Mouse (Mus musculus) kidney, embryonic 14.5 days (tissue): ENCODE measurements around the gene Smarca4. TPM values are rescaled to one million over a fixed set of nuclear protein-coding genes. Genes with fewer than 3 reads are reported as not detected.

ENCODE experiments used
- ATAC-seq: fragments of 200-750 bp; cut with Nextera tagmentation; 2 replicates; pipeline ENCODE4 v1.8.0; 2017; ENCODE audit warnings: moderate number of reproducible peaks, mild to moderate bottlenecking, moderate TSS enrichment, moderate library complexity; ENCODE audit not compliant: low FRiP score, low TSS enrichment
- H3K27ac ChIP-seq: fragments of 300-500 bp; sonication (generic); 2 replicates; pipeline ENCODE4 v1.5.1; 2014; ENCODE audit warnings: low read depth, mild to moderate bottlenecking, low read length, moderate library complexity, mixed read lengths
- H3K27me3 ChIP-seq: fragments of 300-500 bp; sonication (generic); 2 replicates; pipeline ENCODE4 v1.6.1; 2014; ENCODE audit warnings: mild to moderate bottlenecking, low read length; ENCODE audit not compliant: control insufficient read depth, insufficient read depth
- H3K36me3 ChIP-seq: fragments of 300-500 bp; sonication (generic); 2 replicates; pipeline ENCODE4 v1.6.1; 2014; ENCODE audit warnings: low read length, mixed read lengths; ENCODE audit not compliant: control insufficient read depth, insufficient read depth
- H3K4me1 ChIP-seq: fragments of 300-500 bp; sonication (generic); 2 replicates; pipeline ENCODE4 v1.6.1; 2014; ENCODE audit warnings: low read length, mixed read lengths; ENCODE audit not compliant: control insufficient read depth, insufficient read depth
- H3K4me2 ChIP-seq: fragments of 300-500 bp; sonication (generic); replicated peaks from 2 replicates; pipeline ENCODE4 v1.6.1; 2014; ENCODE audit warnings: low read depth, mild to moderate bottlenecking, low read length
- H3K4me3 ChIP-seq: fragments of 300-500 bp; sonication (generic); 2 replicates; pipeline ENCODE4 v1.5.1; 2014; ENCODE audit warnings: mild to moderate bottlenecking, low read length
- H3K9ac ChIP-seq: fragments of 300-500 bp; sonication (generic); 2 replicates; pipeline ENCODE4 v1.6.1; 2014; ENCODE audit warnings: low read depth, mild to moderate bottlenecking, low read length, moderate library complexity
- H3K9me3 ChIP-seq: fragments of 300-500 bp; sonication (generic); 2 replicates; pipeline ENCODE4 v1.6.1; 2016; ENCODE audit warnings: low read length; ENCODE audit not compliant: control insufficient read depth
- WGBS: fragments of 180-500 bp; shearing (Covaris S2); extraction: QIAGEN DNeasy Blood & Tissue Kit; methylation state at CpG from one replicate; pipeline ENCODE4 v1.1.7; 2014; 5-methylcytosine and 5-hydroxymethylcytosine counted together
- polyA plus RNA-seq: library from polyadenylated mRNA; unstranded; fragments of >200 nt; fragmentation: Nextera tagmentation; extraction: Ambion mirVana; gene quantifications from 2 replicates; pipeline ENCODE4 v1.2.1, GENCODE M21; 2014

Gene Smarca4
- polyA plus RNA-seq = 105 and 125 TPM in 2 replicates

DNA sequence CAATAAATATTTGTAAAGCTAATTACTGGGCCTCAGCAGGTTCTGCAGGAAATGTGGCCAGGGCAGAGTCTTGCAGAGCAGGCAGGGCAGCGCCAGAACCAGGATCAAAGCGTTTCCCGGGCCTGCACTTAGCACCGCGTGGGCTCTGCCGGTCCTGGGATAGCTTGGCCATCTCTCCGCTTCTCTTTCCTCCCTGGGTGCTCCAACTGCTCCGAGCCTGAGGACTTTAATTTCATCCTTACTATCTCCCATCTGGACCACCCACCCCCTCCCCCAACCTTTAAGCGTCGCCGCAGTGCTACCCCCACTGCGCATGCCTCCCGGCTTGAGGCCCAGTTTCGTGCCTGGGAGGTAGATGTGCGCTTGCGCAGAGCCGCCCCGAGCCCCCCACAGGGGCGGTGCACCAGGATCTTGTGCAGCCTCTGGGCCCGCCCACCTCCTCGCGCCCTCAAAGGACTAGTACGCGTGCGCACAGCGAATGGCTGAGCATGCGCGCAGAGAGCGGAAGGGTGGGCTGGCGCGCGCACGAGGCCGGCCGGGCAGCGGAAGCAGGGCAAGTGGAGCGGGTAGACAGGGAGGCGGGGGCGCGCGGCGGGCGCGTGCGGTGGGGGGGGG is at the start of gene Smarca4:
Gene Smarca4, plus strand, starts transcription at position 553 of the 615 bp plus-strand sequence.
- H3K36me3 ChIP-seq = peaks cover 3% of the 10 kb centered on the region; the same call in 1 of the 2 replicates
- WGBS = under 1% methylated on average over 38 of the region's 45 CpGs

DNA sequence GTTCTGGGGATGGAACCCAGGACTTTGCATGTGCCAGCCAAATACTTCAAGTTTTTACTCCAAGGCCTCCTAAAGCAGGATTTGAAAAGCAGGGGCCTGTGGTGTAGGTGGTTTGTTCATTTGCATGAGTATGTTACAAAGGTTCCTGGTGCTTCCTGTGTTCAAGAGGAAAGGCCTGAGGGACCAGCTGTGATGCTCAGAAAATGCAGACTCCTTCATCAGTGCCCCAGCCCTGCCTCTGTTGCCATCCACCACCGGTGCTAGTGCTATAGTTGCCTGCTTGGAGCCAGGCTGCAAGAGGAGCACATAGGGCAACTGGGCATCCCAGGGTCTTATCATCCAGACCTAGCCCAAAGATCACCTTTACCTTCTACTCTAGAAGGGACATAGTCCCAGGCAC is 49.4 kb upstream of the Smarca4 start:
- ATAC-seq = no peak
- no peak overlapping the region for H3K4me2 ChIP-seq
- H3K27ac ChIP-seq = no peak overlapping the region
- no peaks in the 10 kb centered on the region for H3K4me1 ChIP-seq
- no peak overlapping the region for H3K4me3 ChIP-seq
- 95% methylated on average over 1 of the region's 1 CpGs for WGBS
- H3K9ac ChIP-seq = no peak overlapping the region
- peaks cover 28% of the 10 kb centered on the region for H3K36me3 ChIP-seq
- no peaks in the 10 kb centered on the region for H3K9me3 ChIP-seq
- H3K27me3 ChIP-seq = no peaks in the 10 kb centered on the region

More for the DNA sequence above, at the start of gene Smarca4:
- Histone ChIP-seq H3K9ac (peak within 1 kb of the TSS; percentile 93), H3K27ac (peak within 1 kb of the TSS; percentile 98), H3K4me1 (peaks cover 9% of the 10 kb centered on the region; the same call in 1 of the 2 replicates), H3K4me2 (peak within 1 kb of the TSS; percentile 62), H3K27me3 (no peaks in the 10 kb centered on the region), H3K4me3 (peak within 1 kb of the TSS; percentile 83), H3K9me3 (no peaks in the 10 kb centered on the region)
- peak; percentile 95 for ATAC-seq

DNA sequence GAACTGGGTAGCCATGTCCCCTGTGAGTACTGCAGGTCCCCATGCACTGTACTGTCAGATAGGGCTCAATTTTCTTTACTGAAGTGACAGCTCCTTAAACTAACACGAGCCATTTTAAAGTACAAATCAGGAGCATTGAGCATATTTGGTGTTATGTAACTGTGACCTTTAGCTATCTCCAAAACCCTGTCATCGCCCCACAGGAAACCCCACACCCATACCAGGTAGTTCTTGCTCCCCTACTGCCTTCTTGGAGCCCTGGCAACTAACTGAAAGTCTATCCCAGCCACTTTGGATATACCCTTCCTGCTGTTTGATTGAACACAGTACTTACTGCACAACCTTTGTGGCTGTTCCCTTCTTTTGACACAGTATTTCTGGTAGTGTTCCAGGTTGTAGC is 48.9 kb upstream of the Smarca4 start:
- WGBS = 80% methylated on average over 2 of the region's 2 CpGs
- ATAC-seq = no peak
- H3K9me3 ChIP-seq = no peaks in the 10 kb centered on the region
- no peak overlapping the region for H3K9ac ChIP-seq
- H3K27me3 ChIP-seq = no peaks in the 10 kb centered on the region
- no peaks in the 10 kb centered on the region for H3K4me1 ChIP-seq
- no peak overlapping the region for H3K4me3 ChIP-seq
- no peak overlapping the region for H3K27ac ChIP-seq
- peaks cover 33% of the 10 kb centered on the region for H3K36me3 ChIP-seq
- H3K4me2 ChIP-seq = no peak overlapping the region

DNA sequence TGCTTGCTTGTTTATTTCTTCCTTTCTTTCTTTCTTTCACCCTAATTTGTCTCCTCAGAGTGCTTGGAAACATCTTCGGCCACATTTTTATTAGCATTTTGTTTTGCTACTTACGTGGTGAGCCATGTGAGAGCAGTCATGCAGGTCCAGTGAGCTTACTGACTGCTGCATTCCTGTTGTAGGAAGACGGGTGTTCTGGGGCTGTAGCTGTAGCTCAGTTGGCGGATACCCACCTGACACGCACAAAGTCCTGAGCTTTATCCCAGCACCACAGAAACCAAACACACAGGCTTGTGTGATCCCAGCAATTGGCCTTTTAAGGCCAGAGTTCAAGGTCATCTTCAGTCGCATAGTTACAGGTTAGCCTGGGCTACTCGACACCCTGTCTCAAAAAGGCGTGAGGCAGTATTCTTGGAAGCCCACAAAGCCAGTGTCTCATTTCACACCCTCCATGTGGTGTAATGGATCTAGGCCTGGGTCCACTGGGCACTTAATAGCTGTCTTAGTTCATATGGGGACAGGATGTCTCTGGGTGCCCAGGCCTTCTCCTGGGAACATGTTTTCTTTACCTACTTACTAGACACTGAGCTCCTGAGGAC is 47.2 kb upstream of the Smarca4 start:
- no peak; the same call in 1 of the 2 replicates for ATAC-seq
- peaks cover 48% of the 10 kb centered on the region for H3K36me3 ChIP-seq
- H3K27ac ChIP-seq = no peak overlapping the region
- H3K4me2 ChIP-seq = no peak overlapping the region
- no peak overlapping the region for H3K9ac ChIP-seq
- no peaks in the 10 kb centered on the region for H3K9me3 ChIP-seq
- no peak overlapping the region for H3K4me3 ChIP-seq
- no peaks in the 10 kb centered on the region for H3K27me3 ChIP-seq
- H3K4me1 ChIP-seq = no peaks in the 10 kb centered on the region
- WGBS = 62% methylated on average over 8 of the region's 8 CpGs

DNA sequence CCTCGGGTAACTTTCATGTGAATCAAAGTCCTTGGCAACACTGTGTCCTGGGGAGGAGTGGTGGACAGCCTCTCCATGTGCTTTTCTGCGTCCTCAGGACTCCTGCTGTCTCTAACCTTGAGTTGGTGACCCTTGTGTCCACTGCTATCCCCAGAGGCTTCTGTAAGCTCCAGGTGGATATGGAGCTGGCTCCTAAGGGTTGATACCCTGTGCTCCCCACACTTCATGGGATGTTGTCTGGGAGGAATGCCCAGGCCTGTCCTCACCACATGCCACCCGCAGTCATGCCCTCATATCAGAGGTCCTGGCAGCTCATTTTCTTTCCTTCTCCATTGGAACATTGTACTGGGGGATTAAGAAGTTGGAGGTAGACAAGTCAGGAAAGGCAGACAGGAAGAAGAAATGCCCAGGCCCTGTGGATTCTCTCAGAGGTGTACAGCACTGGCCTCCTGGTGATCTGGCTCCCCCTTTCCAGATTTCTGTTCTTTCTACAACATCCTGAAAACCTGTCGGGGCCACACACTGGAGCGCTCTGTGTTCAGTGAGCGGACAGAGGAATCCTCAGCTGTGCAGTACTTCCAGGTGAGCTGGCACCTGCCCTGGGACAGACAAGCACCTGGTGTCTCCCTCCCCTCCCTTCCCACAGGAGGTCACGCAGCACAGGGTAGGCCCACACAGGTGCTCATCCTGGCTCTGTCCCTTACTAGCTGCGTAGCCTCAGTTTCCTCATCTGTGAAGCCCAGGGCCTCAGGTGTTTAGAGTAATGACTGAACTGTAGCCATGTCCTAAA is 41.8 kb upstream of the Smarca4 start:
- H3K36me3 ChIP-seq = peaks cover 95% of the 10 kb centered on the region
- H3K4me2 ChIP-seq = no peak overlapping the region

DNA sequence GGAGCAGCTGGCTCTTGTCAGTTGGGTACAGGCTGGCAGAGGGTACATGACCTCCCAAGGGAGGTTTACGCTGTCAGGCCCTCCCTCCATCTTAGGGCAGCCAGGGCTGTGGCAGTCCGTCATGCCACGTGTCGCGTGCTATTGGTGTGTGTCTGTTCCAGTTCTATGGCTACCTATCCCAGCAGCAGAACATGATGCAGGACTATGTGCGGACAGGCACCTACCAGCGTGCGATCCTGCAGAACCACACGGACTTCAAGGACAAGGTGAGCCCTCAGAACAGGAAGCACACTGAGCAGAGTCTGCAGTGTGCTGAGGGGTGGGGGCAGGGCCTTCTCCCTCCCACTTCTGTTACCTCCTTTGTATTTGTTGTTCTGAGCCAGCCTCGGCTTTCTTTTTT is 40.7 kb upstream of the Smarca4 start:
- H3K27ac ChIP-seq = no peak overlapping the region
- 92% methylated on average over 10 of the region's 10 CpGs for WGBS

More for the DNA sequence above, 41.8 kb upstream of the Smarca4 start:
- Histone ChIP-seq H3K27ac (no peak overlapping the region), H3K9me3 (no peaks in the 10 kb centered on the region), H3K4me3 (no peak overlapping the region), H3K9ac (no peak overlapping the region), H3K27me3 (no peaks in the 10 kb centered on the region), H3K4me1 (no peaks in the 10 kb centered on the region)
- 89% methylated on average over 8 of the region's 8 CpGs for WGBS
- no peak for ATAC-seq

DNA sequence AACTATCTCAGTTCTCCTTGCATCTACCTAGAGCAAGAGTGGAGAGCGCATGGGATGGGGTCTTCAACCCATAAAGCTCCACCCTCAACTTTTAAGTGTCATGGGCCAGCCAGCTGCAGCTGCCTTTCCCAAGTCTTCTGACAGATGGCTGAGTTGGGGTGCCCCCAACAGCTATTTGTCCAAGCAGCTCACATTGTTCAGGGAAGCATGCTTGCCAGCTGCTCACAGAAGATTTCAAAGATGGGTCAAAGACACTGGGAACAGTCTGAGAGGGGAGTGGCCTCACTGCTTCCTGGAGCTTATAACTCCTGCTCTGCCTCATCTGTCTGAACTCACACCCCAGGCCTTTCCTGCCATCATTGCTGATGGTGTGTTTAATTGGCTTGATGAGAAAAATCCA is 39.7 kb upstream of the Smarca4 start:
- Histone ChIP-seq H3K36me3 (peaks cover 96% of the 10 kb centered on the region), H3K4me3 (no peak overlapping the region), H3K4me2 (no peak overlapping the region), H3K27ac (no peak overlapping the region), H3K27me3 (no peaks in the 10 kb centered on the region), H3K9me3 (no peaks in the 10 kb centered on the region), H3K9ac (no peak overlapping the region), H3K4me1 (no peaks in the 10 kb centered on the region)
- 100% methylated on average over 1 of the region's 1 CpGs for WGBS
- no peak for ATAC-seq

More for the DNA sequence above, 40.7 kb upstream of the Smarca4 start:
- Histone ChIP-seq H3K4me2 (no peak overlapping the region), H3K4me3 (no peak overlapping the region), H3K36me3 (peaks cover 95% of the 10 kb centered on the region), H3K9me3 (no peaks in the 10 kb centered on the region), H3K9ac (no peak overlapping the region), H3K27me3 (no peaks in the 10 kb centered on the region), H3K4me1 (no peaks in the 10 kb centered on the region)
- no peak for ATAC-seq

DNA sequence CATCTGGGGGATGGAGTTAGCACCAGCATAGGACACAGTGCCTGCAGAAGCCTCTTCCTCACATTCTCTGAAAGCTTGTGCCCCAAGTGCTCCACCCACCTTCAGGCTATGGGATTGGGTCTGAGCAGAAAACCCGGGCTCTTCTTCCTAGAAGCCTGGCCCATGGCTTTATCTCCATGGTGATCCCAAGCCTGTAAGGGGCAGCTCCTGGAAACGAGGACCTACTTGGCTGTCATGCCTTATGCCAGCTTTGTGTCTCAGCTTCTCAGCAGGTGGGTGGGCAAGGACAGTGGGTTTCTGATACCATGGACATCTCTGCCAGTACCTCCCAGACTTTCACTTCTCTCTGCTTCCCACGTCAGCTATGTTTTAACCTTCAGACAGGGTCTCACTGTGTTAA is 37.7 kb upstream of the Smarca4 start:
- Histone ChIP-seq H3K9me3 (no peaks in the 10 kb centered on the region), H3K36me3 (peaks cover 96% of the 10 kb centered on the region), H3K4me1 (no peaks in the 10 kb centered on the region), H3K27ac (no peak overlapping the region), H3K27me3 (no peaks in the 10 kb centered on the region), H3K4me2 (no peak overlapping the region), H3K4me3 (no peak overlapping the region), H3K9ac (no peak overlapping the region)
- no peak for ATAC-seq
- WGBS = 86% methylated on average over 3 of the region's 3 CpGs

DNA sequence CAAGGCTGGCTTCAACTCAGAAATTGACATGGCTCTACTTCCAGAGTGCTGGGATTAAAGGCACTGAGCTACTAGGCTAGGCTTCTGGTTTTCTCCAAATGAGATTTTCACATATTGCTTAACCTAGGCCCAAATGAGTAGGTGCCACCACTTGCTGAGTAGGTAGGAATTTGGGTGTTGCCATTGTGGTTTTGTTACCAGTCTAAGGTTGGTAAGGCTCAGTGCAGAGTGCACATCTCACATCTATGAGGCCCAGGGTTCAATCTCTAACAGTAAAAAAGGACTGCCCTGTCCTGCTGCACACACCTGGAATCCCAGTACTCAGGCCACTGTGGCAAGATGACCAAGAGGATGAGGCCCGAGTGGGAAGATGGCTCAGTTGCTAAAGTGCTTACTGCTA is 30.6 kb upstream of the Smarca4 start:
- Histone ChIP-seq H3K9ac (no peak overlapping the region), H3K27me3 (no peaks in the 10 kb centered on the region), H3K4me1 (no peaks in the 10 kb centered on the region), H3K9me3 (no peaks in the 10 kb centered on the region), H3K36me3 (peaks cover 95% of the 10 kb centered on the region), H3K27ac (no peak overlapping the region), H3K4me2 (no peak overlapping the region), H3K4me3 (no peak overlapping the region)
- no peak for ATAC-seq
- WGBS = 86% methylated on average over 1 of the region's 1 CpGs
